Mouse (Mus musculus) bone marrow, adult 2 months (tissue): ENCODE results near the gene Zfp777. TPM values are rescaled to one million over a fixed set of nuclear protein-coding genes. Genes with fewer than 3 reads are reported as not detected.

ENCODE experiments used
- H3K27ac ChIP-seq: fragments of 200-500 bp; 2 replicates; pipeline ENCODE4 v1.5.1; 2012; ENCODE audit warnings: low read depth, mild to moderate bottlenecking, control low read depth, inconsistent platforms, low read length; ENCODE audit not compliant: control insufficient read depth, poor library complexity, insufficient read depth
- H3K4me1 ChIP-seq: fragments of 200-500 bp; 2 replicates; pipeline ENCODE4 v1.6.1; 2011; ENCODE audit warnings: low read length; ENCODE audit not compliant: control insufficient read depth, insufficient read depth
- H3K4me3 ChIP-seq: fragments of 200-500 bp; replicated peaks from 2 replicates; pipeline ENCODE3; 2011; ENCODE audit warnings: mild to moderate bottlenecking, low read depth, low read length, control low read depth; ENCODE audit not compliant: control insufficient read depth
- CTCF ChIP-seq: fragments of 200-500 bp; IDR thresholded peaks from 2 replicates; pipeline ENCODE4 v1.5.1; 2011; ENCODE audit warnings: low read length, control low read depth; ENCODE audit not compliant: control insufficient read depth, insufficient read depth
- POLR2A ChIP-seq: fragments of 200-500 bp; IDR thresholded peaks from 2 replicates; pipeline ENCODE4 v1.6.1; 2011; ENCODE audit warnings: low read depth, mild to moderate bottlenecking, control low read depth, low read length, borderline replicate concordance; ENCODE audit not compliant: control insufficient read depth
- WGBS: fragments of 180-500 bp; shearing (Covaris S2); methylation state at CpG from one replicate; pipeline ENCODE4 v1.1.7; 2018; 5-methylcytosine and 5-hydroxymethylcytosine counted together
- polyA plus RNA-seq: library from polyadenylated mRNA; stranded (reverse); fragments of >200 nt; gene quantifications from 2 replicates; pipeline ENCODE4 v1.2.4, GENCODE M21; 2011; ENCODE audit warnings: low replicate concordance; ENCODE audit not compliant: missing spikeins, insufficient read depth, insufficient read length

Zfp777 gene
- polyA plus RNA-seq: 4.3 and 7.7 TPM in 2 replicates

DNA sequence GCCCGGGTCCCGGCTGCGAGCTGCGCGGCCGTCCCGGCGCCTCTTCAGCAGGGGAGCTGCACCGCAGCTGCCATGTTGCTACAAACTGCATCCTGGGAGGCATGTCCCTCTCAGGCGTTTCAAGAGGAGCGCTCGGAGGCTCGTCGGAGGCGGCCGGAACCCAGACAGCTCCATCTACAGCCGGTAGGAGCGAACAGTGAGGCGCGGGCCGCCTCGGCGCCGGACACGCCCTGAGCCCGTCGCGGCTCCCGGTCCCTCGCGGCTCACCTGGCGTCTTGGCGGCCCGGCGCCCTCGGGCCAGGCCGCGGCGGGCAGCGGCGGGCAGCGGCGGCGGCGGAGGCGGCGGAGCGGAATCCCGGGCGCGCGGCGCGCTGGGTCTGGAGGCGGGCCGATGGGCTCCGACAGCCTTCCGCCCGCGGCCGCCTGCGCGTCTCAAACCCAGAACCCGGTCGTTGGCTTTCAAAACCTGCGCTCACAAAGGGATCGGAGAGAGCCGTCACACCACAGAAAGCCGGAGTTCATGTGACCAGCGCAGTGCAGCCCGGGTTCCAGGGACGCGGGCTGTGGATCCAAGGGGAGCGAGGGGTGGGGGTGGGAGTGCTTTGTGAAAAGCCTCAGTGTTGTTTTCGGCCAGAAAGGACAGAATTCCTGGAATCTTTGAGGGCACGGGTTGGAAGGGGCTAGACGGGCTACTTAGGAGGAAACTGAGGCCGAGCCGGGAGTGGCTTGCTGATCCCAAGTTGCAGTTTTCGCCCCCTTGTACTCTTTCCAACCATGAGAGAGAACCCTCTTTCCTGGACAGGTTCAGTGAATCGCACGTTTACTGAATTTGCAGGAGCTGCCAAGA lies at the start of gene Zfp777:
Gene Zfp777 (minus strand): TSS at position 486 of the 847 bp plus-strand sequence.
- Histone ChIP-seq H3K27ac (peak within 1 kb of the TSS; percentile 83), H3K4me3 (peak within 1 kb of the TSS; percentile 74), H3K4me1 (no peaks in the 10 kb centered on the region; the same call in 1 of the 2 replicates)
- WGBS: 1% methylated on average over 82 of the region's 82 CpGs
- TF ChIP-seq CTCF (peak; percentile 30; the same call in 1 of the 2 replicates), POLR2A (peak; percentile 71)

DNA sequence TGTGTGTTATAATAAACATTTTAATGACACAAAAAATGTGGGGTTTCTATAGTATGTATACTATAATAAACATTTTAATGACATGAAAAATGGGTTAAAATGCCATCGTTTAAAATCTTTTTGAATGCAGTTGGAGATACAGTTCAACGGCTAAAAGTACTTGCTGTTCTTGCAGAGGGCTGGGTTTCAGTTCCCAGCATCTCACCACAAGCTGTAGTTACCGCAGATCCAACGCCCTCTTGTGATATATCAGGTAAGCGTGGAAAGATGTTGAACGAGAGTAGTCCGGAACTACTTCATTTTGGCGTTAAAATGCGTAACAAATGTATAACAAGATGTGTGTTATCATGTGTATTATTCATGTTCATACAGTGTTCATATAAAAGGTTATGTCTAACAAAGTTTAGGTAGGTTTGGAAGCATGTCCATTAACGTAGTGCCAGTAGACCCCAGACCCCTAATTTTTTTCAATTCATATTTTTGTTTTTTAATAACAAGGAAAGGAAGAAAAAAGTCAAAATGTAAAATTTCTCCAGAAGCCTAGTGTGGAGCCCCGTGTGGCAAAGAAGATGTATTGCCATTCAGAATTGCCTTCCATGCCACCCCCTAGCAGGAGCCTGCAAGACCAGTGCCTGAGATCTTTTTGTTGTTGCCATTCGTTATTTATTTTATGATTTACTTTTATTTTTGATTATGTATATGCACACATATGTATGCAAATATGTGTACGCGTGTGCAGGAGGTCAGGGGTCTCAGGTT lies 38.4 kb upstream of the Zfp777 start:
- H3K4me3 ChIP-seq: no peak overlapping the region
- peaks cover 7% of the 10 kb centered on the region for H3K4me1 ChIP-seq
- TF ChIP-seq CTCF (no peak), POLR2A (no peak)
- no peak overlapping the region for H3K27ac ChIP-seq
- 29% methylated on average over 14 of the region's 14 CpGs for WGBS

- Histone ChIP-seq H3K27ac (peak within 1 kb of the TSS; percentile 98), H3K4me1 (peaks cover 7% of the 10 kb centered on the region), H3K4me3 (peak within 1 kb of the TSS; percentile 91)
- WGBS: under 1% methylated on average over 53 of the region's 53 CpGs
- TF ChIP-seq POLR2A (peak; percentile 72; the same call in 1 of the 2 replicates), CTCF (peak; percentile 74)
Measured at GRCm38 (mm10) chr6:48086471-48086878, 37.8 kb upstream of the Zfp777 start, which contains the start of gene Zfp746. Zfp746 (minus strand) TSS chr6:48086593.

DNA sequence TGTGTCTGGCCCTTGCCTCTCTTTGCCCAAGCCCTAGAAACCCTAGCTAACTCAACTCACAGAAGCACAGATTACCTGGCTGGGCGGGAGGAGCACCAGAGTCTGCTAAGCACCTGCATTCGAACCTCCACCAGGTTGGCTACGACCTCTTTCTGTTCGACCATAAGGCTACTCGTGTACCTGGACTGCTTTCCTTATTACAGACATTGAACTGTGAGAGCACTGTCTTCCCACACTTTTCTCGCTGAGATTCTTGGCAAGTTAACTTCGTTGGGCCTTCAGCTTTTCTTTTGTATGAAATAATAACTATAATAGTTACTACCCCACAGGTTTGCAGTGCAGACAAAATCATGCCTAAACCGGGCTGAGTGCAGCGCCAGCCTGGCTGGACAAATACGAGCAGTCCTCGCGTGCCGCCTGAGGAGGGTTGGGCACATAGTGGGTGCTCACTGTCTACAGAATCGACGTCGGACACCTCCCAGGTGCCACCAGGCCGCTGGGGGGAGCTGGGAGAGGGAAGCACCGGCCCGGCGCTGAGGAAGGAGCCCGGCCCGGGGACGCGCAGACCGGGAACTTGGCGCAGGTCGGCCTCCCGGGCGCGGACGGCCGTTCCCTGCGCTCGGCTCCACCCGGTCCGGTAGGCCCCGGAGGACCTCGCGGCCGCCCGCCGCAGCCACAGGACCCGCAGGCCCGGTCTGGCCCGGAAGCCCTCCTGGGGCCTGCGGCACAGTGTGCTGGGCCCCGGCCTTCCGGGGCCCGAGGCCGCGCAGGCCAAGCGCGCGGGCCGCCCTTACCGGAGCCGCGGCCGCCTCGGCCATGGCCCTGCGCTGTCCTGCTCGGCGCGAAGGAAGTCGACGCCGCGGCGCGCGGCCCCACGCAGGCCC lies 37.1 kb upstream of the Zfp777 start:
- TF ChIP-seq POLR2A (peak; percentile 52; the same call in 1 of the 2 replicates), CTCF (peak; percentile 30)
- WGBS: 2% methylated on average over 72 of the region's 72 CpGs
- Histone ChIP-seq H3K27ac (peak overlapping the region; percentile 98), H3K4me3 (peak overlapping the region; percentile 91), H3K4me1 (peaks cover 7% of the 10 kb centered on the region)

DNA sequence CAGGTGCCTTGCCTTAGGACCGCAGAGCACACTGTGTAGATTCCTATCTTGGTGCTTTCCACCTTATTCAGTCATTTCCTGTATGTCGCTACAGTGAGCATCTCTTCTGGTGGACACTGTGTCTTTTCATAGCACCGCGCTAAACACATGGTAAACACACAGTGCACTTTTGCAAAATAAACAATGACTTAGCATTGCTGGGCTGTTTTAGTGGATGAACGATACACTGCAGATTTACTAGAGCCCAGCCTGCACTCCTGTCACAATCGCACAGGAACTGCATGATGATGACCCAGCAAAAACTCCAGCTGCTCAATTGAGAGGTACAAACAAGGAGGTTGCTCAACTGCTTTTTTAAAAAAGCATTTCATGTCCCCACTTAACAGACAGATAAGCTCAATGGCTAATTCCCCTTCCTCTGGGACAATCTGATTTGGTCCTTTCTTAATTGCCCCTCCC lies 35.1 kb upstream of the Zfp777 start:
- Histone ChIP-seq H3K4me3 (no peak overlapping the region), H3K27ac (peak overlapping the region; percentile 52; the same call in 1 of the 2 replicates), H3K4me1 (peaks cover 7% of the 10 kb centered on the region)
- WGBS: 17% methylated on average over 6 of the region's 6 CpGs
- TF ChIP-seq CTCF (no peak), POLR2A (no peak)

- Histone ChIP-seq H3K4me3 (no peak overlapping the region), H3K27ac (no peak overlapping the region), H3K4me1 (peaks cover 7% of the 10 kb centered on the region)
- WGBS: 94% methylated on average over 3 of the region's 3 CpGs
- TF ChIP-seq CTCF: no peak
Measured at GRCm38 (mm10) chr6:48081952-48082351, 33.2 kb upstream of the Zfp777 start.

- H3K4me3 ChIP-seq: no peak overlapping the region
- H3K4me1 ChIP-seq: peaks cover 5% of the 10 kb centered on the region
- no peak overlapping the region for H3K27ac ChIP-seq
- no peak for TF ChIP-seq CTCF
- no peak for TF ChIP-seq POLR2A
- WGBS: 90% methylated on average over 5 of the region's 5 CpGs
Measured at GRCm38 (mm10) chr6:48081021-48081420, 32.3 kb upstream of the Zfp777 start.

DNA sequence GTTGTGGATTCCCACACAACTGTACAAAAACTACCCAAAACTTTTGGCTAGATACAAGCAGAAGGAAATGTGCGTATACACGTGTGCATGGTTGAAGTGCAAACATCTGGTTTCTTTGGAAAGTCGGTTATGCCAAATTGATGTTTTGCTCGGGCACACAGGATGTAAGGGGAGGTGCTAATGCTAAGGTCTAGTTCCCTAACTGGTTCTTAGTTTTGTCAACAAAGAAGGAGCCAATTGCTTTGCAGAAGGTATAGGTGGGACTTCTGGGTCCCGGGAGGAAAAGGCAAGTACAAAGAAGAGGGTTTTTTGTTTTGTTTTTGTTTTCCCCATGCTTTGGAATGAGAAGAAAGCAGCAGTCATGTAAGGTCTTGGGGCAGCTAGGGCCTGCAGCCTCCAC lies 24.6 kb upstream of the Zfp777 start:
- WGBS: 9% methylated on average over 5 of the region's 5 CpGs
- H3K27ac ChIP-seq: peak overlapping the region; percentile 79
- TF ChIP-seq CTCF (no peak), POLR2A (no peak)
- no peaks in the 10 kb centered on the region; the same call in 1 of the 2 replicates for H3K4me1 ChIP-seq
- peak overlapping the region; percentile 58 for H3K4me3 ChIP-seq
